Mouse (Mus musculus): Measurements from ENCODE around the gene Ms4a5.
"Not testable (repeated sequence)": the region's sequence is repeated elsewhere in the genome, so short reads cannot be mapped to it uniquely, and the experiment has no call there.

Ms4a5 gene

DNA sequence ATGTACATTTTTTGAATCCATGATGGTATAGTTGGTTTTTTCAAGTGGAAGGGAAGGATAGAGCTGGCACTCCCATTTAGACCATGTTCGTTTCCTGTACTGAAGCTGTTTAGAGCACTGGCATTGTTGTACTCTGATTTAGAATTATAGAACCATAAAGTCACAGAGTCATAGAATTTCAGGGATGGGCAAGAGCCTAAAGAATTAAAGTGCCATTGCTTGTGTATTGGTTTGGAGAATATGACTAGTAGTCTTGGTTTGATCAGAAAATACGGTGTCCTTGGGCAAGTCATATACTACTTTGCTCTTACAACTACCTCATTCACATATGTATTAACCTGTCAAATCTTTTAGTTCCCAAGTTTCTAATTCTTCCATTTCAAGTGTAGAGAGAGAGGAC lies at the start of gene Ms4a5:
Ms4a5 (minus strand) TSS at position 101 of the 400 bp plus-strand sequence.
- DNase-seq: no peak

DNA sequence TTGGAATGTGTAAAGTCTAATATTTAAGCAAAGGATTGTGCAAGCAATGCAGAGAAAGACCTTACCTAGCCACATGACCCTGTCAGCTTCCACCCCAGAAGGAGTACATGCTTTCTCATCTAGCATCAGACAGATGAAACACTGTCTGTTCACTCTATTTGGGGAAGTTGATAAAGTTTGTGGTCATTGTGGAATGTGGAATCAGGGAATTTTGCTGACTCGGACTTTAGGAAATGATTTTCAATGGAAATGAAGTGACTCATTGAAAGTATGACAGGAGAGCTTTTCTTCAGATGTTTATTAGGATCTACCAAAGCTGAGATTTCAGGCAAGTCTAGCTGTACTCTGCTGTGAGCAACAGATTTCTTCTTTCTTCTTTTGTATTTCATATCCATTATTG lies 37.5 kb upstream of the Ms4a5 start:
- no peak for DNase-seq

GRCm38 (mm10) chr19:11316786-11317185 lies 33.1 kb upstream of the Ms4a5 start:
- DNase-seq: no peak

- no peak for DNase-seq
Observed at GRCm38 (mm10) chr19:11314354-11314753, 30.7 kb upstream of the Ms4a5 start, which contains the start of gene Ms4a14. Ms4a14 (minus strand) TSS chr19:11314454.

DNA sequence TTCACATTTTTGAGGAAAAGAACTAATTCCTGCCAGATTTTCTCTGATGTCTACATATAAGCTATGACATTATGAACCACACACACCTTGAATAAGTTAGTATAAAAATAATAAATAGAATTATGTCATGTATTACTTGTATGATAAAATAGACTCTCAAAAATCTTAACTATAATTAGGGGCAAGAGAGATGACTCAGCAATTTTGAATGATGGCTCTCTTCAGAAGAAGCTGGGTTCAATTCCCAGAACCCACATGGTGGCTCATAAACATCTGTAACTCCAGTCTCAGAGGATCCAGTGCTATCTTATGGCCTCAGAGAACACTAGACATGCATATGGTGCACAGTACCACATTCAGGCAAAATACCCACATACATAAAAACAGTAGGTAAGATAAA lies 25.2 kb upstream of the Ms4a5 start:
- no peak for DNase-seq

DNA sequence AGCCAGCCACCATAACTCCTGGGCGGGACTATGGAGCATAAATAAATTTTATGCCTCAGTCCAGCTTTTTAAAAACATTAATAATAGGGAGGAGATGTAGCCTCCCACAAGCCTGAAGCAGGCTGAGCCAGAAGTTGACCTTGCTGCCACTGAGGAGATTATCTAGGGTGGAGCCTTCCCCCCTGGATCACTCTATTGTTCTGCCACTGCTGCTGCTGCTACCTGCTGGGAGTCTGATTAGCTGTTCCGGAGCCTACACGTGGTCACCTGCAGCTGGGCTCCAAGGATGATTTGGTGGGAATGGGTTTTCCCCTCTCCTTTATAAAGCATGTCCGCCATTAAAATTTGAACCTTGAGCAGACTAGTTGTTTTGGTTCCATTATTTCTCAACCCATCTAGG lies 15.9 kb upstream of the Ms4a5 start:
- DNase-seq: not testable (repeated sequence)

DNA sequence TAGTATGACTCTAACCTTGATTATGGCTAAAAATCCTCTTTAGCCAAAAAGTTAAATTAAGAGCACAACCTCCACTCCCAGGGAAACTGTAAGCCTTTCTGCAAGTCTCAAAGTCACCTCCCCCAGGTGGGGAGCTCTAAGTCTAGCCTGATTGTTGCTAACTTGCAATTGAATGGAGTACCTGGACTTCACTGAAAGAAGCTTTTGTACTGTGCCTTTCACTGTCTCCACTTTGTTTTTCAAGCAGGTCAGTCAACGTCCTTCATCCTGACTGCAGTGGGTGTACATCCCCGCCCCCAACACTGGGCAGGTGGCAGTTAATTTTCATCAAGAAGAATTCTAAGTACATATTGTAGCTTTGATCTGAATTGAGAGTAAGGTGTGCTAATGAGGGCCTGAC lies 15.3 kb upstream of the Ms4a5 start:
- DNase-seq: no peak

- DNase-seq: not testable (repeated sequence)
Observed at GRCm38 (mm10) chr19:11293616-11294015, 9.9 kb upstream of the Ms4a5 start.

GRCm38 (mm10) chr19:11292990-11293389 lies 9.3 kb upstream of the Ms4a5 start:
- no peak for DNase-seq

- no peak for DNase-seq
Observed at GRCm38 (mm10) chr19:11280223-11280622, 3.5 kb downstream of the Ms4a5 start.

DNA sequence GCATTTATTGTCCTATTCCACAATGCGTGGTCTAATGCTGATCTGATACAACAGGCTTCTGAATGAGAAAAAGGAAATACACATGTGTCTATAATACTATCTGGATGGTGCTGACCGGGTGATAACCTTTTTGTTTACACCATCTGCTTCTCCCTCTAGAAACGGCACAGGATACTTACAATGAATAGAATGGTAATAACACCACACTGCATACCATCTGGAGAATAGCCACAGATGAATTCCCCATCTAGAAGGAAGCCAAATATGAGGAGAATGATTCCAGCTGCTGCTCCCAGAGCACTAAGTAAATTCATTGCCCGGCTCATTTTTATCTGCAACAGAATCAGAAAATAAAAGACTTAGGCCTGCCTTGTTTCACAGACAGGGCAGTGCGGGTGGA lies 7.2 kb downstream of the Ms4a5 start:
- no peak for DNase-seq

- no peak for DNase-seq
Observed at GRCm38 (mm10) chr19:11266956-11267355, 16.7 kb downstream of the Ms4a5 start.

DNA sequence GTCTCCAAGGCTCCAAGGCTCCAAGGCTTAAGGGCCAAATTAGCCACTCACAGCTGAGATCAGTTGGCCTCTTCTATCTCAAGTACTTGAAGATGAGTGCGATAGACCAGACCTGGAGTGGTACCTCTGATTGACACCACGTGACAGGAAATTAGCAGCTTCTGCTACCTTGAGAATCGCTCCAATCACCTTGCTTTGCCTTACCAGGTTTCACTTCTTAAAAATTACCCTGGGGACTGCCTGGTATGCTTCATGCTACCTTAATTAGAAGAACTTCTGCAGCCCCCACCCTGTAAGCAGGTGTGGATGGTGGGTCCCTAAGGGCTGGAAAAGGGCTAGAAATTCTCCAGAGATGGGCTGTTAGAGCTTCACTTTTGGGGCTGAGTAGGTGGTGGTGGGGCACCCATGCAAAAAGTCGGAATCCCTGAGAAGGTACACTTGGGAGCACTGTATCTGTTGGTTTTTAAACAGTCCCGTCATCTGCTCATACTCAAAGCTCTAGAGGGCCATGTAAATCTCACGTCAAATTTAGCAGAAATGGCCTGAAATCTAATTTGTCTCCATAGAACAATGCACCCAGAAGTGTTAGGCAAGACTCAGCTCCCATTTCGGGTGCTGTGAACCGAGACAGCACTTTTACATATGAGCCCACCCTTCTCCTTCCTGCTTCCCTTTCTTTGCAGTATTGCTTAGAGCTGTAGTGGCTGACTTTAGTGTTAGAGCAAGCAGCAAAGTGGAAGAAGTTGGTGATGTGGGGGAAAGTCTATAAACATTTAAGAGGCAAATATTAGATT lies 17.4 kb downstream of the Ms4a5 start, which contains the start of gene Ms4a1:
Ms4a1 (minus strand) TSS at position 190 of the 794 bp plus-strand sequence.
- DNase-seq: no peak

DNA sequence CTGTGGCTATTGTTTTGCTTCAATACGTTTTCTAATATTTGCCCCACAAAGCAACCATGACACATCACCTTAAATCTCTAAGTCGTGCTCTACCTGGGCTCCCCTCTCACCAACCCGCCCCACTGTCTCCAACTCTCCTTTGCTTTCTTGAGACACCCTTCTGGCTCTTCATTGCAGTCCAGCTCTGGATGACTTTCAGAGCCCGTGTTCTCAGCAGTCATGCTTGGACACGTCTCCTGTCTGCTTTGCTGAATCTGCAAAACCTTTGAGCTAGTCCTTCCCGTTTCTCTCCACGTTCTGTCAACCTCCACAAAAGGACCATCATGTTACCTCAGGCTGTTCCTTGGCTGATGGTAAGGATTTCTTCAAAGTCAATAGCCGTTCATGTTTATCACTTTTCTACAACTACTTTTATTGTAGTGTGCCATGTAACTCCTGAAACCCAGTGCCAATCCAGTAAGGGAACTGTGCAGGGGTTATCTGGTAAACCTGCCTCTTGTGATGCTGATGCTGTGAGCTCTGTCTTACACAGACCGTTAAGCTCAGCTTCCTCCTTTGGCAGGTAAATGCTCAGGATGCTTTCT lies 19.0 kb downstream of the Ms4a5 start:
- DNase-seq: no peak

DNA sequence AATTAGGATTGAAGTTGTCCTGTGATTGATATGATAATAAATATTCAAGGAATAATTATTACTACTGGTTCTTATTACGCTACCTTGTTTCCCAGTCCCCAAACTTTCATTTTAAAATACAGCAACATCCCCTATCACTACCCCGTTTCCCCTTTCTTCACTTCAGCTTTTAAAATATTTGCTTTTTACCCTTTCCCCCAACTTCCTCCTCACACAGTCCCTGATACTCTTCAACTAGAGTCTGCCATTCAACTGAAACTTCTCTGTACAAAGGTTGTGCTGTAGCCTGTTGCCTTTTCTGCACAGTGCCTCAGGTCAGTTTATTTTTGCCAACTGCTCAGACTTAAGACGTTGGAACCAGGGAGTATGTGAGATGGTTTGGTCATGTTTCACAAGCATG lies 20.1 kb downstream of the Ms4a5 start:
- no peak for DNase-seq

DNA sequence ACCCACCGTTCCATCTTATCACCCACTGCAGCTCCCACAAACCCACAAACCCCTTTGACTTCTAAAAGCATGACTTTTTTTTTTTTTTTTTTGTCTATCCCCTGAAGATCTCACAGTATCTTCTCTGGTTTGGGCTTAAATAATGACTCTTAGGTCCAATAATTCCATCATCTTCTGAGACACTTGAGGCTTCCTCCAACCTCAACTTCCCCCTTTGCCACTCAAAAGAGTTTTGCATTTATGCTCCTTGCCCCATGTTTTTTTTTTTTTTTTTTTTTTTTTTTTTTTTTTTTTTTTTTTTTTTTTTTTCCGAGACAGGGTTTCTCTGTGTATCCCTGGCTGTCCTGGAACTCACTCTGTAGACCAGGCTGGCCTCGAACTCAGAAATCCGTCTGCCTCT lies 20.7 kb downstream of the Ms4a5 start:
- not testable (repeated sequence) for DNase-seq

DNA sequence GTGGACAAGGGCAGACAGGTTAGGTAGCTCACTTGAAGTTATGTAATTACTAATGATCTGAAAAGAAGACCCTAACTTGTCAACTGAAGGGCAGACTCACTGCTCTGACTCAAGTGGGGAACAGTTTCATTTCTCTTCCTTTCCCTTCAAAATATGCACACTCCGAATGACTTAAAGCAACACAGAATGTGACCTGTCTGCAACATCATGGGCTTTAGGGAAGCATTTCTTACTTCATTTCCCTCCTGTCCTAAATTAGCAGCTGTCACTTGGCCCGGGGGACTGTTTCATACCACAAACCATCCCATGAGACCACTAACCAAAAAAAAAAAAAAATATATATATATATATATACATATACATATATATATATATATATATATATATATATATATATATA lies 22.2 kb downstream of the Ms4a5 start:
- no peak for DNase-seq

GRCm38 (mm10) chr19:11244230-11244629 lies 39.4 kb downstream of the Ms4a5 start:
- DNase-seq: no peak

- DNase-seq: no peak
Observed at GRCm38 (mm10) chr19:11242560-11242959, 41.1 kb downstream of the Ms4a5 start.

GRCm38 (mm10) chr19:11235820-11236219 lies 47.9 kb downstream of the Ms4a5 start:
- no peak for DNase-seq

- DNase-seq: no peak
Observed at GRCm38 (mm10) chr19:11234921-11235735, 48.5 kb downstream of the Ms4a5 start.

GRCm38 (mm10) chr19:11234244-11234643 lies 49.4 kb downstream of the Ms4a5 start:
- no peak for DNase-seq

DNA sequence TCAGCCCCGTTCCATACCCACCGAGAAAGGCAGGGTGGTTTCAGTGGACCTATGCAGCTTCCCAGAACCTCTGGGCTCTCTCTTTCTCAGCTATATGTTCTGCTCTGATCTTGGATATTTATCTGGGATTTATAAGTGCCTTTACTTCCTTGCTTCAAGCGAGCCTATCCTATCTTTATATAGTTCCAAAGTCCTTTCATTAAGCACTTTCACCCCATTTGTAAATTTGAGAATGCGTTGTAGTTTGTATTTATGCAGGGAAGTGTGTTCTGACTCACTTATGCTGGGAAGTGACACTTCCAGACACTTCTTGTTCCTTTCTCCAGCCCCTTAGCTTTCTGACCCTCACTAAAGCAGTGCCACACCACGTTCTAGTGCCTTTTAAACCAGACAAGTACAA lies 51.3 kb downstream of the Ms4a5 start, which contains the start of gene Ms4a12:
Ms4a12 (minus strand) TSS at position 101 of the 400 bp plus-strand sequence.
- no peak for DNase-seq
